In genomic region chr5:30948620-30949019, GRCm38 (mm10) we compare ENCODE assay signal across 20 mouse cellular contexts. TPM values are rescaled to one million over a fixed set of nuclear protein-coding genes. Genes with fewer than 3 reads are reported as not detected.
DNase-seq lines count a peak whose midpoint lies in the region; ATAC-seq and TF ChIP-seq lines count a peak whose summit lies in the region.
"Had no signal": no experiment of that assay in that cellular context is flagged by ENCODE, and none has a peak within 500 bp of the region (broad histone marks: within the 10 kb centered on the region; RNA-seq: fewer than 3 reads in every experiment).

No protein-coding gene starts in this region.

- H3K27me3 ChIP-seq in kidney, adult 2 months (replicated peaks; ENCODE audit: control insufficient read depth, insufficient read depth, low read length): no peaks in the 10 kb centered on the region
- peaks cover 21% of the 10 kb centered on the region for H3K27me3 ChIP-seq in embryonic facial prominence, embryonic 12.5 days
- H3K27me3 ChIP-seq: Patski had no signal

- H3K4me1 ChIP-seq in kidney, adult 2 months (ENCODE audit: control insufficient read depth, insufficient read depth, low read length): peaks cover 18% of the 10 kb centered on the region
- H3K4me1 ChIP-seq in embryonic facial prominence, embryonic 12.5 days: peaks cover 17% of the 10 kb centered on the region

- no peak overlapping the region for H3K9ac ChIP-seq in embryonic facial prominence, embryonic 12.5 days

- TF ChIP-seq CTCF in kidney, adult 2 months (conservative IDR thresholded peaks at IDR 0.05; ENCODE audit: insufficient read depth, insufficient read length, low read depth, low read length): no peak

- DNase-seq in kidney, adult 2 months: peak; percentile 84
- DNase-seq in kidney, postnatal 4 days: no peak
- peak; percentile 72 to 81 for DNase-seq in kidney, adult 8-10 months
- peak; percentile 53 to 85 for DNase-seq in kidney, postnatal 25 days
- no peak for DNase-seq in left cerebral cortex, postnatal 14 days (ENCODE audit: low spot score in 2 of 2)
- no peak for DNase-seq in layer of hippocampus, postnatal 10 days (ENCODE audit: low spot score in 2 of 2)
- DNase-seq in heart, postnatal 14 days: no peak
- DNase-seq: B cell, adult 2 months; cerebellum, adult 9-11 months; embryo, embryonic 11 days; gastrocnemius, postnatal 10 days; heart, adult 18-20 months; lung, postnatal 10 days; spleen, adult 18-20 months had no signal

- no peaks in the 10 kb centered on the region for H3K36me3 ChIP-seq in kidney, adult 2 months (ENCODE audit: control insufficient read depth, insufficient read depth, low read length)
- peaks cover 14% of the 10 kb centered on the region for H3K36me3 ChIP-seq in embryonic facial prominence, embryonic 12.5 days

- 0 out of 2 replicates have a peak overlapping the region, but pooled peaks have one; percentile 85 for H3K4me2 ChIP-seq in embryonic facial prominence, embryonic 12.5 days (replicated peaks)

- TF ChIP-seq POLR2A in kidney, adult 2 months (IDR thresholded peaks at IDR 0.05; ENCODE audit: low read depth, low read length): no peak

- intact Hi-C loops in left cerebral cortex, postnatal 14 days (cut with DNase I): no loop called here
- intact Hi-C loops in heart, postnatal 14 days (cut with DNase I): no loop called here

- H3K4me3 ChIP-seq in kidney, adult 2 months (ENCODE audit: insufficient read depth, low read depth, low read length): no peak overlapping the region
- no peak overlapping the region for H3K4me3 ChIP-seq in embryonic facial prominence, embryonic 12.5 days

- peak overlapping the region; percentile 88 for H3K27ac ChIP-seq in kidney, adult 2 months (ENCODE audit: insufficient read depth, low read depth, low read length)
- no peak overlapping the region for H3K27ac ChIP-seq in embryonic facial prominence, embryonic 12.5 days

- 61% methylated on average over 5 of the region's 5 CpGs for WGBS in kidney, adult 2 months
- 63% methylated on average over 5 of the region's 5 CpGs for whole genome bisulfite sequencing in embryonic facial prominence, embryonic 12.5 days

- no peaks in the 10 kb centered on the region for H3K9me3 ChIP-seq in embryonic facial prominence, embryonic 12.5 days
- H3K9me3 ChIP-seq: limb, embryonic 12.5 days; liver, embryonic 15.5 days; stomach, embryonic 15.5 days had no signal

- no peak for ATAC-seq in embryonic facial prominence, embryonic 12.5 days (ENCODE audit: insufficient number of reproducible peaks, insufficient read depth, low FRiP score, low TSS enrichment)
- ATAC-seq: Patski had no signal

RNA-seq across cellular contexts. Expression of gene Cgref1, which starts 3.2 kb away (rescaled TPM):
- 387 and 411 TPM in 2 replicates for polyA plus RNA-seq in kidney, adult 2 months (2012; rRNA removed)
- polyA plus RNA-seq in embryonic facial prominence, embryonic 12.5 days (2016; fragmentation: Nextera tagmentation; extraction: Ambion mirVana): 4.5 and 5.7 TPM in 2 replicates
- 10 to 100 TPM; 33.2 to 35.3 TPM for total RNA-seq in left cerebral cortex, postnatal 14 days (2021)
- 10 to 100 TPM; 39.6 to 43.0 TPM for total RNA-seq in layer of hippocampus, postnatal 10 days (2021)
- under 1 TPM; 0.39 to 0.45 TPM for total RNA-seq in heart, postnatal 14 days (2021)
- total RNA-seq: hematopoietic stem cell, adult 5-6 weeks had no signal

RNA-seq across cellular contexts. Expression of gene Preb, which starts 11.5 kb away (rescaled TPM):
- 346 and 372 TPM in 2 replicates for polyA plus RNA-seq in kidney, adult 2 months (2012; rRNA removed)
- 129 and 133 TPM in 2 replicates for polyA plus RNA-seq in embryonic facial prominence, embryonic 12.5 days (2016; fragmentation: Nextera tagmentation; extraction: Ambion mirVana)
- total RNA-seq in left cerebral cortex, postnatal 14 days (2021): 100 to 1,000 TPM; 122 to 140 TPM
- total RNA-seq in layer of hippocampus, postnatal 10 days (2021): 100 to 1,000 TPM; 116 to 125 TPM
- total RNA-seq in heart, postnatal 14 days (2021): 10 to 100 TPM; 74.1 to 79.3 TPM

RNA-seq across cellular contexts. Expression of gene Tcf23, which starts 19.8 kb away (rescaled TPM):
- polyA plus RNA-seq in kidney, adult 2 months (2012; rRNA removed): 0.16 and 0.22 TPM in 2 replicates
- not detected in 2 replicates for polyA plus RNA-seq in embryonic facial prominence, embryonic 12.5 days (2016; fragmentation: Nextera tagmentation; extraction: Ambion mirVana)
- under 1 TPM in 1 of 2 experiments, not detected in 1; 0.09 TPM for total RNA-seq in left cerebral cortex, postnatal 14 days (2021)
- not detected for total RNA-seq in layer of hippocampus, postnatal 10 days (2021)
- under 1 TPM; 0.51 to 0.55 TPM for total RNA-seq in heart, postnatal 14 days (2021)
- total RNA-seq: hematopoietic stem cell, adult 5-6 weeks had no signal
- polyA plus RNA-seq: limb, embryonic 12.5 days; Patski had no signal

RNA-seq across cellular contexts. Expression of gene Khk, which starts 27.4 kb away (rescaled TPM):
- polyA plus RNA-seq in kidney, adult 2 months (2012; rRNA removed): 1,147 and 1,266 TPM in 2 replicates
- 13.7 and 14.2 TPM in 2 replicates for polyA plus RNA-seq in embryonic facial prominence, embryonic 12.5 days (2016; fragmentation: Nextera tagmentation; extraction: Ambion mirVana)
- 1 to 10 TPM; 8.3 to 9.1 TPM for total RNA-seq in left cerebral cortex, postnatal 14 days (2021)
- total RNA-seq in layer of hippocampus, postnatal 10 days (2021): 10 to 100 TPM in 1 of 2 experiments, 1 to 10 TPM in 1; 8.0 to 12.7 TPM
- 10 to 100 TPM; 15.4 TPM for total RNA-seq in heart, postnatal 14 days (2021)

RNA-seq across cellular contexts. Expression of gene Emilin1, which starts 35.4 kb away (rescaled TPM):
- 55.6 and 63.8 TPM in 2 replicates for polyA plus RNA-seq in kidney, adult 2 months (2012; rRNA removed)
- polyA plus RNA-seq in embryonic facial prominence, embryonic 12.5 days (2016; fragmentation: Nextera tagmentation; extraction: Ambion mirVana): 248 and 252 TPM in 2 replicates
- 1 to 10 TPM; 4.5 to 4.9 TPM for total RNA-seq in left cerebral cortex, postnatal 14 days (2021)
- total RNA-seq in layer of hippocampus, postnatal 10 days (2021): 1 to 10 TPM; 5.7 to 6.5 TPM
- total RNA-seq in heart, postnatal 14 days (2021): 10 to 100 TPM; 38.9 to 46.9 TPM

Comparison
In these comparisons a context has a peak if more than half of its experiments do, and no peak if none do; other contexts are left out.
1. DNase-seq: peak in kidney, adult 2 months (single experiment), kidney, adult 8-10 months (2 of 2) and kidney, postnatal 25 days (2 of 2); none in kidney, postnatal 4 days (0 of 2), left cerebral cortex, postnatal 14 days (0 of 2), layer of hippocampus, postnatal 10 days (0 of 2) and heart, postnatal 14 days (0 of 2).
2. RNA of gene Cgref1, which starts 3.2 kb away (total RNA-seq): 39.6 to 43.0 TPM in layer of hippocampus, postnatal 10 days and 33.2 to 35.3 TPM in left cerebral cortex, postnatal 14 days; 0.39 to 0.45 TPM in heart, postnatal 14 days; every median in the first group is over 10 times any median in the second.